Mouse (Mus musculus): ENCODE data around the gene Iqcd. TPM values are rescaled to one million over a fixed set of nuclear protein-coding genes. Genes with fewer than 3 reads are reported as not detected.

The Iqcd gene
- polyA plus RNA-seq, 1 experiment from 2014 or later: 0.70 TPM

- WGBS: 64% methylated on average over 25 of the region's 25 CpGs
- Histone ChIP-seq H3K36me3 (peaks cover 13% of the 10 kb centered on the region; the same call in 1 of the 2 replicates), H3K27me3 (no peaks in the 10 kb centered on the region), H3K4me3 (no peak overlapping the region), H3K9me3 (no peaks in the 10 kb centered on the region), H3K27ac (no peak overlapping the region), H3K9ac (no peak overlapping the region), H3K4me1 (peaks cover 14% of the 10 kb centered on the region), H3K4me2 (replicated peaks) (no peak overlapping the region)
- ATAC-seq (ENCODE audit: insufficient number of reproducible peaks, insufficient read depth, low FRiP score, low TSS enrichment): no peak
These were observed 17.9 kb downstream of the Iqcd start for GRCm38 (mm10) chr5:120606590-120607200.

GRCm38 (mm10) chr5:120607335-120607734 is 18.5 kb downstream of the Iqcd start:
- H3K36me3 ChIP-seq: peaks cover 13% of the 10 kb centered on the region; the same call in 1 of the 2 replicates
- H3K27me3 ChIP-seq: no peaks in the 10 kb centered on the region
- no peak overlapping the region for H3K27ac ChIP-seq
- peaks cover 17% of the 10 kb centered on the region for H3K4me1 ChIP-seq
- H3K4me2 ChIP-seq (replicated peaks): no peak overlapping the region
- no peak for ATAC-seq (ENCODE audit: insufficient number of reproducible peaks, insufficient read depth, low FRiP score, low TSS enrichment)
- H3K4me3 ChIP-seq: no peak overlapping the region
- H3K9ac ChIP-seq: no peak overlapping the region
- no peaks in the 10 kb centered on the region for H3K9me3 ChIP-seq
- WGBS: 82% methylated on average over 3 of the region's 3 CpGs

GRCm38 (mm10) chr5:120609246-120609775 is 20.5 kb downstream of the Iqcd start:
- Histone ChIP-seq H3K27ac (no peak overlapping the region), H3K9me3 (no peaks in the 10 kb centered on the region), H3K4me2 (replicated peaks) (no peak overlapping the region), H3K4me1 (peaks cover 21% of the 10 kb centered on the region), H3K4me3 (no peak overlapping the region), H3K9ac (no peak overlapping the region), H3K27me3 (no peaks in the 10 kb centered on the region), H3K36me3 (peaks cover 13% of the 10 kb centered on the region; the same call in 1 of the 2 replicates)
- no peak for ATAC-seq (ENCODE audit: insufficient number of reproducible peaks, insufficient read depth, low FRiP score, low TSS enrichment)
- WGBS: 89% methylated on average over 16 of the region's 16 CpGs

GRCm38 (mm10) chr5:120610906-120611305 is 22.1 kb downstream of the Iqcd start:
- 93% methylated on average over 5 of the region's 5 CpGs for WGBS

GRCm38 (mm10) chr5:120611416-120611815 is 22.6 kb downstream of the Iqcd start:
- H3K27ac ChIP-seq: no peak overlapping the region

More at GRCm38 (mm10) chr5:120610906-120611305, 22.1 kb downstream of the Iqcd start:
- no peak overlapping the region; the same call in 1 of the 2 replicates for H3K4me3 ChIP-seq
- H3K4me2 ChIP-seq (replicated peaks): peak overlapping the region; percentile 71
- peaks cover 16% of the 10 kb centered on the region for H3K4me1 ChIP-seq
- no peaks in the 10 kb centered on the region for H3K9me3 ChIP-seq
- ATAC-seq (ENCODE audit: insufficient number of reproducible peaks, insufficient read depth, low FRiP score, low TSS enrichment): no peak
- H3K36me3 ChIP-seq: peaks cover 24% of the 10 kb centered on the region
- peak overlapping the region; percentile 66; the same call in 1 of the 2 replicates for H3K9ac ChIP-seq
- no peak overlapping the region for H3K27ac ChIP-seq
- H3K27me3 ChIP-seq: no peaks in the 10 kb centered on the region

GRCm38 (mm10) chr5:120612442-120612821 is 23.6 kb downstream of the Iqcd start, which contains the start of the genes Rita1 and Ddx54:
TSS of gene Rita1 (minus strand) at chr5:120612589.
TSS of gene Ddx54 (plus strand) at chr5:120612739.
- peaks cover 16% of the 10 kb centered on the region for H3K4me1 ChIP-seq
- no peaks in the 10 kb centered on the region for H3K9me3 ChIP-seq
- H3K4me3 ChIP-seq: peak within 1 kb of the TSS; percentile 54
- ATAC-seq (ENCODE audit: insufficient number of reproducible peaks, insufficient read depth, low FRiP score, low TSS enrichment): peak; percentile 76
- under 1% methylated on average over 22 of the region's 22 CpGs for WGBS
- peak within 1 kb of the TSS; percentile 93 for H3K4me2 ChIP-seq (replicated peaks)
- peaks cover 37% of the 10 kb centered on the region for H3K36me3 ChIP-seq
- H3K27ac ChIP-seq: peak within 1 kb of the TSS; percentile 80
- H3K27me3 ChIP-seq: no peaks in the 10 kb centered on the region
- peak within 1 kb of the TSS; percentile 71 for H3K9ac ChIP-seq

More at GRCm38 (mm10) chr5:120611416-120611815, 22.6 kb downstream of the Iqcd start:
- peak overlapping the region; percentile 66 for H3K9ac ChIP-seq
- peak overlapping the region; percentile 71 for H3K4me2 ChIP-seq (replicated peaks)
- no peaks in the 10 kb centered on the region for H3K9me3 ChIP-seq
- 48% methylated on average over 8 of the region's 8 CpGs for WGBS
- peaks cover 27% of the 10 kb centered on the region for H3K36me3 ChIP-seq
- peak overlapping the region; percentile 54 for H3K4me3 ChIP-seq
- no peak for ATAC-seq (ENCODE audit: insufficient number of reproducible peaks, insufficient read depth, low FRiP score, low TSS enrichment)
- no peaks in the 10 kb centered on the region for H3K27me3 ChIP-seq
- peaks cover 16% of the 10 kb centered on the region for H3K4me1 ChIP-seq

- Histone ChIP-seq H3K9me3 (no peaks in the 10 kb centered on the region), H3K4me1 (peaks cover 16% of the 10 kb centered on the region), H3K27ac (peak overlapping the region; percentile 80), H3K9ac (peak overlapping the region; percentile 71), H3K4me3 (peak overlapping the region; percentile 54), H3K27me3 (no peaks in the 10 kb centered on the region), H3K36me3 (peaks cover 43% of the 10 kb centered on the region), H3K4me2 (replicated peaks) (peak overlapping the region; percentile 93)
- peak; percentile 89 for ATAC-seq (ENCODE audit: insufficient number of reproducible peaks, insufficient read depth, low FRiP score, low TSS enrichment)
- WGBS: under 1% methylated on average over 69 of the region's 69 CpGs
These were observed 24.2 kb downstream of the Iqcd start for GRCm38 (mm10) chr5:120612822-120613604.

- no peaks in the 10 kb centered on the region for H3K9me3 ChIP-seq
- no peak overlapping the region for H3K27ac ChIP-seq
- peaks cover 59% of the 10 kb centered on the region for H3K36me3 ChIP-seq
- H3K9ac ChIP-seq: no peak overlapping the region
- peaks cover 15% of the 10 kb centered on the region for H3K4me1 ChIP-seq
- no peaks in the 10 kb centered on the region for H3K27me3 ChIP-seq
- H3K4me3 ChIP-seq: no peak overlapping the region
- no peak overlapping the region for H3K4me2 ChIP-seq (replicated peaks)
- no peak for ATAC-seq (ENCODE audit: insufficient number of reproducible peaks, insufficient read depth, low FRiP score, low TSS enrichment)
- WGBS: 95% methylated on average over 4 of the region's 4 CpGs
These were observed 27.1 kb downstream of the Iqcd start for GRCm38 (mm10) chr5:120615903-120616302.

- H3K9ac ChIP-seq: no peak overlapping the region
- H3K4me3 ChIP-seq: no peak overlapping the region
- no peaks in the 10 kb centered on the region for H3K27me3 ChIP-seq
- H3K4me1 ChIP-seq: peaks cover 8% of the 10 kb centered on the region
- H3K4me2 ChIP-seq (replicated peaks): no peak overlapping the region
- H3K36me3 ChIP-seq: peaks cover 85% of the 10 kb centered on the region
- ATAC-seq (ENCODE audit: insufficient number of reproducible peaks, insufficient read depth, low FRiP score, low TSS enrichment): no peak
- no peak overlapping the region for H3K27ac ChIP-seq
- H3K9me3 ChIP-seq: no peaks in the 10 kb centered on the region
- WGBS: 81% methylated on average over 12 of the region's 12 CpGs
These were observed 30.0 kb downstream of the Iqcd start for GRCm38 (mm10) chr5:120618778-120619177.

- no peak for ATAC-seq (ENCODE audit: insufficient number of reproducible peaks, insufficient read depth, low FRiP score, low TSS enrichment)
- peaks cover 4% of the 10 kb centered on the region; the same call in 1 of the 2 replicates for H3K4me1 ChIP-seq
- peaks cover 89% of the 10 kb centered on the region for H3K36me3 ChIP-seq
- no peak overlapping the region for H3K4me2 ChIP-seq (replicated peaks)
- H3K4me3 ChIP-seq: no peak overlapping the region
- 22% methylated on average over 5 of the region's 5 CpGs for WGBS
- no peaks in the 10 kb centered on the region for H3K9me3 ChIP-seq
- no peak overlapping the region for H3K9ac ChIP-seq
- no peak overlapping the region for H3K27ac ChIP-seq
- H3K27me3 ChIP-seq: no peaks in the 10 kb centered on the region
These were observed 30.4 kb downstream of the Iqcd start for GRCm38 (mm10) chr5:120619201-120619600.

- H3K27me3 ChIP-seq: no peaks in the 10 kb centered on the region
- H3K9ac ChIP-seq: no peak overlapping the region
- H3K36me3 ChIP-seq: peaks cover 96% of the 10 kb centered on the region
- H3K4me1 ChIP-seq: peaks cover 4% of the 10 kb centered on the region; the same call in 1 of the 2 replicates
- no peak overlapping the region for H3K4me2 ChIP-seq (replicated peaks)
- no peak overlapping the region for H3K4me3 ChIP-seq
- WGBS: 73% methylated on average over 18 of the region's 18 CpGs
- no peaks in the 10 kb centered on the region for H3K9me3 ChIP-seq
- H3K27ac ChIP-seq: no peak overlapping the region
- ATAC-seq (ENCODE audit: insufficient number of reproducible peaks, insufficient read depth, low FRiP score, low TSS enrichment): no peak
These were observed 31.7 kb downstream of the Iqcd start for GRCm38 (mm10) chr5:120620375-120621077.

Data from embryonic facial prominence, embryonic 12.5 days (tissue).